Mouse (Mus musculus) midbrain, embryonic 13.5 days (tissue): Measurements from ENCODE around the gene Spred1. TPM values are rescaled to one million over a fixed set of nuclear protein-coding genes. Genes with fewer than 3 reads are reported as not detected.
A peak's percentile ranks its signal among the peaks of the same experiment; 100 is the strongest.

Experiments used
- ATAC-seq: fragments of 200-750 bp; cut with Nextera tagmentation; 2 replicates; pipeline ENCODE4 v1.8.0; 2017; ENCODE audit warnings: mild to moderate bottlenecking, moderate TSS enrichment, moderate library complexity
- H3K27ac ChIP-seq: fragments of 300-500 bp; sonication (generic); 2 replicates; pipeline ENCODE4 v1.5.1; 2015; ENCODE audit warnings: inconsistent platforms, mild to moderate bottlenecking, moderate library complexity
- H3K27me3 ChIP-seq: fragments of 300-500 bp; sonication (generic); 2 replicates; pipeline ENCODE4 v1.6.1; 2015; ENCODE audit warnings: mild to moderate bottlenecking, inconsistent platforms
- H3K36me3 ChIP-seq: fragments of 300-500 bp; sonication (generic); 2 replicates; pipeline ENCODE4 v1.6.1; 2015; ENCODE audit warnings: mild to moderate bottlenecking, inconsistent platforms
- H3K4me1 ChIP-seq: fragments of 300-500 bp; sonication (generic); replicated peaks from 2 replicates; pipeline ENCODE4 v1.6.1; 2015; ENCODE audit warnings: inconsistent platforms
- H3K4me2 ChIP-seq: fragments of 300-500 bp; sonication (generic); replicated peaks from 2 replicates; pipeline ENCODE4 v1.6.1; 2015; ENCODE audit warnings: moderate library complexity, mild to moderate bottlenecking, inconsistent platforms
- H3K4me3 ChIP-seq: fragments of 300-500 bp; sonication (generic); replicated peaks from 2 replicates; pipeline ENCODE4 v1.5.1; 2015; ENCODE audit warnings: mild to moderate bottlenecking, inconsistent platforms
- H3K9ac ChIP-seq: fragments of 300-500 bp; sonication (generic); replicated peaks from 2 replicates; pipeline ENCODE4 v1.6.1; 2015; ENCODE audit warnings: mild to moderate bottlenecking, inconsistent platforms
- H3K9me3 ChIP-seq: fragments of 300-500 bp; sonication (generic); 2 replicates; pipeline ENCODE4 v1.6.1; 2016; ENCODE audit warnings: mild to moderate bottlenecking, inconsistent platforms
- WGBS: fragments of 180-500 bp; shearing (Covaris S2); methylation state at CpG from one replicate; pipeline ENCODE4 v1.1.7; 2015; 5-methylcytosine and 5-hydroxymethylcytosine counted together
- polyA plus RNA-seq: library from polyadenylated mRNA; unstranded; fragments of >200 nt; fragmentation: Nextera tagmentation; extraction: Ambion mirVana; gene quantifications from 2 replicates; pipeline ENCODE4 v1.2.1, GENCODE M21; 2015

Spred1 gene
- 7.4 and 7.9 TPM in 2 replicates for polyA plus RNA-seq

- peak within 1 kb of the TSS; percentile 91 for H3K4me3 ChIP-seq
- H3K9me3 ChIP-seq, result no peaks in the 10 kb centered on the region
- H3K36me3 ChIP-seq, result no peaks in the 10 kb centered on the region
- peak within 1 kb of the TSS; percentile 99 for H3K9ac ChIP-seq
- ATAC-seq, result peak; percentile 5
- peak within 1 kb of the TSS; percentile 76 for H3K4me2 ChIP-seq
- H3K27me3 ChIP-seq, result peaks cover 8% of the 10 kb centered on the region; the same call in 1 of the 2 replicates
- peaks cover 32% of the 10 kb centered on the region for H3K4me1 ChIP-seq
- under 1% methylated on average over 90 of the region's 99 CpGs for WGBS
- peak within 1 kb of the TSS; percentile 99 for H3K27ac ChIP-seq
These were observed at the start of gene Spred1 for GRCm38 (mm10) chr2:117121212-117121983. TSS of gene Spred1 (plus strand) at chr2:117121374.

- H3K4me2 ChIP-seq, result no peak overlapping the region
- H3K27ac ChIP-seq, result no peak overlapping the region
- 90% methylated on average over 3 of the region's 3 CpGs for WGBS
- H3K9ac ChIP-seq, result no peak overlapping the region
- ATAC-seq, result no peak
- H3K36me3 ChIP-seq, result no peaks in the 10 kb centered on the region
- H3K4me1 ChIP-seq, result no peaks in the 10 kb centered on the region
- no peaks in the 10 kb centered on the region for H3K9me3 ChIP-seq
- H3K4me3 ChIP-seq, result no peak overlapping the region
- no peaks in the 10 kb centered on the region for H3K27me3 ChIP-seq
These were observed 49.6 kb upstream of the Spred1 start for GRCm38 (mm10) chr2:117071596-117071995.

GRCm38 (mm10) chr2:117078711-117079110 lies 42.5 kb upstream of the Spred1 start:
- Histone ChIP-seq H3K27ac (no peak overlapping the region), H3K9me3 (no peaks in the 10 kb centered on the region), H3K9ac (no peak overlapping the region), H3K36me3 (no peaks in the 10 kb centered on the region), H3K4me1 (no peaks in the 10 kb centered on the region), H3K4me3 (no peak overlapping the region), H3K4me2 (no peak overlapping the region), H3K27me3 (no peaks in the 10 kb centered on the region)
- WGBS, result 80% methylated on average over 2 of the region's 2 CpGs
- ATAC-seq, result no peak

GRCm38 (mm10) chr2:117079621-117080020 lies 41.6 kb upstream of the Spred1 start:
- Histone ChIP-seq H3K9me3 (no peaks in the 10 kb centered on the region), H3K27me3 (no peaks in the 10 kb centered on the region), H3K4me2 (no peak overlapping the region), H3K36me3 (no peaks in the 10 kb centered on the region), H3K4me3 (no peak overlapping the region), H3K9ac (no peak overlapping the region), H3K27ac (no peak overlapping the region), H3K4me1 (no peaks in the 10 kb centered on the region)
- no peak for ATAC-seq
- WGBS, result 88% methylated on average over 5 of the region's 5 CpGs

GRCm38 (mm10) chr2:117086002-117086765 lies 35.0 kb upstream of the Spred1 start:
- Histone ChIP-seq H3K4me1 (0 out of 2 replicates have a peak, but pooled peaks cover 5% of the 10 kb centered on the region), H3K4me3 (no peak overlapping the region), H3K36me3 (no peaks in the 10 kb centered on the region), H3K27ac (no peak overlapping the region), H3K9ac (no peak overlapping the region), H3K4me2 (no peak overlapping the region), H3K27me3 (no peaks in the 10 kb centered on the region), H3K9me3 (no peaks in the 10 kb centered on the region)
- 71% methylated on average over 12 of the region's 12 CpGs for WGBS
- ATAC-seq, result no peak

- Histone ChIP-seq H3K9ac (no peak overlapping the region), H3K27me3 (no peaks in the 10 kb centered on the region), H3K9me3 (no peaks in the 10 kb centered on the region), H3K4me2 (no peak overlapping the region), H3K27ac (no peak overlapping the region), H3K36me3 (no peaks in the 10 kb centered on the region), H3K4me1 (0 out of 2 replicates have a peak, but pooled peaks cover 5% of the 10 kb centered on the region), H3K4me3 (no peak overlapping the region)
- no peak for ATAC-seq
- 70% methylated on average over 1 of the region's 1 CpGs for WGBS
These were observed 34.3 kb upstream of the Spred1 start for GRCm38 (mm10) chr2:117086766-117087457.

GRCm38 (mm10) chr2:117087458-117087820 lies 33.7 kb upstream of the Spred1 start:
- H3K9ac ChIP-seq, result no peak overlapping the region
- no peak overlapping the region for H3K4me3 ChIP-seq
- ATAC-seq, result no peak
- H3K27me3 ChIP-seq, result no peaks in the 10 kb centered on the region
- H3K9me3 ChIP-seq, result no peaks in the 10 kb centered on the region
- no peak overlapping the region for H3K4me2 ChIP-seq
- no peak overlapping the region for H3K27ac ChIP-seq
- 86% methylated on average over 4 of the region's 4 CpGs for WGBS
- H3K4me1 ChIP-seq, result 0 out of 2 replicates have a peak, but pooled peaks cover 5% of the 10 kb centered on the region
- H3K36me3 ChIP-seq, result no peaks in the 10 kb centered on the region

- no peaks in the 10 kb centered on the region for H3K9me3 ChIP-seq
- ATAC-seq, result no peak
- 83% methylated on average over 1 of the region's 1 CpGs for WGBS
- no peak overlapping the region for H3K9ac ChIP-seq
- no peak overlapping the region for H3K4me2 ChIP-seq
- H3K27me3 ChIP-seq, result no peaks in the 10 kb centered on the region
- no peaks in the 10 kb centered on the region for H3K36me3 ChIP-seq
- H3K4me1 ChIP-seq, result 0 out of 2 replicates have a peak, but pooled peaks cover 5% of the 10 kb centered on the region
- H3K27ac ChIP-seq, result no peak overlapping the region
- H3K4me3 ChIP-seq, result no peak overlapping the region
These were observed 31.7 kb upstream of the Spred1 start for GRCm38 (mm10) chr2:117089482-117089881.

GRCm38 (mm10) chr2:117090061-117090460 lies 31.1 kb upstream of the Spred1 start:
- Histone ChIP-seq H3K9ac (no peak overlapping the region), H3K27ac (no peak overlapping the region), H3K4me1 (0 out of 2 replicates have a peak, but pooled peaks cover 5% of the 10 kb centered on the region), H3K36me3 (no peaks in the 10 kb centered on the region), H3K4me3 (no peak overlapping the region), H3K4me2 (no peak overlapping the region), H3K9me3 (no peaks in the 10 kb centered on the region), H3K27me3 (no peaks in the 10 kb centered on the region)
- ATAC-seq, result no peak
- WGBS, result 54% methylated on average over 3 of the region's 3 CpGs

GRCm38 (mm10) chr2:117092946-117093401 lies 28.2 kb upstream of the Spred1 start:
- WGBS, result 86% methylated on average over 2 of the region's 2 CpGs
- no peak overlapping the region for H3K27ac ChIP-seq
- no peak overlapping the region for H3K4me3 ChIP-seq
- peaks cover 3% of the 10 kb centered on the region; the same call in 1 of the 2 replicates for H3K27me3 ChIP-seq
- no peak overlapping the region for H3K4me2 ChIP-seq
- H3K9ac ChIP-seq, result no peak overlapping the region
- no peaks in the 10 kb centered on the region for H3K36me3 ChIP-seq
- no peaks in the 10 kb centered on the region for H3K4me1 ChIP-seq
- H3K9me3 ChIP-seq, result no peaks in the 10 kb centered on the region
- no peak for ATAC-seq

- no peak for ATAC-seq
These were observed 25.7 kb upstream of the Spred1 start for GRCm38 (mm10) chr2:117095491-117095890.

More at GRCm38 (mm10) chr2:117095491-117095890, 25.7 kb upstream of the Spred1 start:
- no peak overlapping the region for H3K4me2 ChIP-seq
- WGBS, result 64% methylated on average over 3 of the region's 3 CpGs
- no peaks in the 10 kb centered on the region for H3K4me1 ChIP-seq
- no peaks in the 10 kb centered on the region for H3K9me3 ChIP-seq
- peaks cover 3% of the 10 kb centered on the region; the same call in 1 of the 2 replicates for H3K27me3 ChIP-seq
- no peak overlapping the region for H3K4me3 ChIP-seq
- no peaks in the 10 kb centered on the region for H3K36me3 ChIP-seq
- H3K27ac ChIP-seq, result no peak overlapping the region
- no peak overlapping the region for H3K9ac ChIP-seq
